26 mouse cellular contexts compared by ENCODE assay signal in the genomic region with DNA sequence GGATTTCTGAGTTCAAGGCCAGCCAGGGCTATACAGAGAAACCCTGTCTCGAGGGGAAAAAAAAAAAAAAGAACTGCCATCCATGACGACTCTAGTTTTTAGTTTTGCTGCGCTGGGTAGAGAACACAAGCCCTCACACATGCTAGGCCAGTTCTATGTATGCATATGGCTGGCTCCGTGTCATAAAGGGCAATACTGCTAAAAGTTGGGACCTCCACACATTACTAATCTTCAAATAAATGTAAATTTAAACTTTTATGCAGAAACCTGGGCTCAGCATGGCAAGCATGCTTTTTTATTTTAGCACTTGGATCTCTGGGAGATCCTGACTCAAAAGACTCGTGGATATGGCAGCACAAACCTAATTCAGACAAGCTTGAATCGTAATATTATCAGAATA. TPM values are rescaled to one million over a fixed set of nuclear protein-coding genes. Genes with fewer than 3 reads are reported as not detected.
"Had no signal": no experiment of that assay in that cellular context is flagged by ENCODE, and none has a peak within 500 bp of the region (broad histone marks: within the 10 kb centered on the region; RNA-seq: fewer than 3 reads in every experiment).

No protein-coding gene starts in this region.

- H3K27me3 ChIP-seq: midbrain, embryonic 12.5 days; neural tube, embryonic 13.5 days; neural tube, embryonic 15.5 days had no signal

- H3K9me3 ChIP-seq: midbrain, embryonic 10.5 days; midbrain, embryonic 12.5 days; neural tube, embryonic 13.5 days; neural tube, embryonic 15.5 days had no signal

- H3K36me3 ChIP-seq: neural tube, embryonic 15.5 days had no signal

- DNase-seq: lung, adult 18-20 months; lung, embryonic 14.5 days; lung, postnatal 10 days; lung, postnatal 4 days; midbrain, embryonic 14.5 days; retina, postnatal 1 day; right cerebral cortex, adult 18-20 months; right cerebral cortex, postnatal 25 days; right cerebral cortex, postnatal 4 days; spleen, adult 18-20 months; thymus, adult 2 months; thymus, postnatal 25 days; thymus, postnatal 4 days had no signal

- H3K4me3 ChIP-seq: midbrain, embryonic 10.5 days; midbrain, embryonic 12.5 days; myocyte; neural tube, embryonic 13.5 days; neural tube, embryonic 15.5 days had no signal

- H3K27ac ChIP-seq: midbrain, embryonic 10.5 days; midbrain, embryonic 12.5 days; neural tube, embryonic 13.5 days; neural tube, embryonic 15.5 days had no signal

- H3K4me2 ChIP-seq: lung, embryonic 14.5 days; midbrain, embryonic 12.5 days; neural tube, embryonic 13.5 days; neural tube, embryonic 15.5 days had no signal

- H3K9ac ChIP-seq: lung, embryonic 14.5 days; midbrain, embryonic 12.5 days; neural tube, embryonic 13.5 days; neural tube, embryonic 15.5 days had no signal

RNA-seq across cellular contexts. Expression of a gene that starts 32.5 kb away (rescaled TPM):
- total RNA-seq: megakaryocyte, adult 5-6 weeks; megakaryocyte-erythroid progenitor cell, adult 5-6 weeks had no signal
- polyA plus RNA-seq: lung, embryonic 16.5 days; midbrain, embryonic 10.5 days; midbrain, embryonic 12.5 days; midbrain, embryonic 14.5 days; midbrain, embryonic 16.5 days; myocyte; neural tube, embryonic 11.5 days; neural tube, embryonic 15.5 days; stomach, embryonic 14.5 days; stomach, embryonic 16.5 days; urinary bladder, adult 2 months had no signal
